Mouse (Mus musculus): ENCODE measurements around the gene Pcyt1a.

The Pcyt1a gene

GRCm38 (mm10) chr16:32508506-32509065, 77.9 kb downstream of the Pcyt1a start:
- no peak for DNase-seq (ENCODE audit: low read depth in 1 of 2, low spot score in 2 of 2)

- no peak for DNase-seq (ENCODE audit: low read depth in 1 of 2, low spot score in 2 of 2)
Measured at GRCm38 (mm10) chr16:32509066-32509942, 78.6 kb downstream of the Pcyt1a start.

- no peak for DNase-seq (ENCODE audit: low read depth in 1 of 2, low spot score in 2 of 2)
Measured at GRCm38 (mm10) chr16:32510399-32511337, 79.9 kb downstream of the Pcyt1a start.

- no peak for DNase-seq (ENCODE audit: low read depth in 1 of 2, low spot score in 2 of 2)
Measured at GRCm38 (mm10) chr16:32511338-32511734, 80.6 kb downstream of the Pcyt1a start.

- DNase-seq (ENCODE audit: low read depth in 1 of 2, low spot score in 2 of 2), result no peak
Measured at GRCm38 (mm10) chr16:32511827-32512490, 81.2 kb downstream of the Pcyt1a start.

GRCm38 (mm10) chr16:32512921-32513320, 82.2 kb downstream of the Pcyt1a start:
- DNase-seq (ENCODE audit: low read depth in 1 of 2, low spot score in 2 of 2), result no peak

GRCm38 (mm10) chr16:32513401-32513800, 82.7 kb downstream of the Pcyt1a start:
- DNase-seq (ENCODE audit: low read depth in 1 of 2, low spot score in 2 of 2), result no peak

GRCm38 (mm10) chr16:32513948-32514347, 83.2 kb downstream of the Pcyt1a start:
- DNase-seq (ENCODE audit: low read depth in 1 of 2, low spot score in 2 of 2), result no peak

GRCm38 (mm10) chr16:32516006-32516962, 85.6 kb downstream of the Pcyt1a start:
- no peak for DNase-seq (ENCODE audit: low read depth in 1 of 2, low spot score in 2 of 2)

GRCm38 (mm10) chr16:32517785-32518481, 87.2 kb downstream of the Pcyt1a start:
- no peak for DNase-seq (ENCODE audit: low read depth in 1 of 2, low spot score in 2 of 2)

- no peak for DNase-seq (ENCODE audit: low read depth in 1 of 2, low spot score in 2 of 2)
Measured at GRCm38 (mm10) chr16:32519656-32520371, 89.1 kb downstream of the Pcyt1a start.

- no peak for DNase-seq (ENCODE audit: low read depth in 1 of 2, low spot score in 2 of 2)
Measured at GRCm38 (mm10) chr16:32520372-32520748, 89.6 kb downstream of the Pcyt1a start.

GRCm38 (mm10) chr16:32522578-32523194, 92.0 kb downstream of the Pcyt1a start:
- no peak for DNase-seq (ENCODE audit: low read depth in 1 of 2, low spot score in 2 of 2)

- DNase-seq (ENCODE audit: low read depth in 1 of 2, low spot score in 2 of 2), result no peak
Measured at GRCm38 (mm10) chr16:32523462-32524243, 92.9 kb downstream of the Pcyt1a start.

GRCm38 (mm10) chr16:32524244-32524615, 93.5 kb downstream of the Pcyt1a start:
- no peak for DNase-seq (ENCODE audit: low read depth in 1 of 2, low spot score in 2 of 2)

All from monocyte, adult 2 months (primary cell).